Mouse (Mus musculus) CH12.LX (cell line): ENCODE data around the gene Fam227a.

ENCODE experiments used
- CTCF ChIP-seq, 2 experiments: IDR thresholded peaks in 1 of 2; conservative IDR thresholded peaks in 1 of 2; 2 replicates each; pipeline ENCODE4 v1.5.1; 2011 to 2012; ENCODE audit warnings: low read depth in 2 of 2, low read length in 2 of 2, improper control_type of control experiment in 1 of 2, inconsistent platforms in 1 of 2, mild to moderate bottlenecking in 1 of 2, moderate library complexity in 1 of 2
- EP300 ChIP-seq: IDR thresholded peaks from 2 replicates; pipeline ENCODE4 v1.6.1; 2011; ENCODE audit warnings: low read length, improper control_type of control experiment
- MAX ChIP-seq: IDR thresholded peaks from 2 replicates; pipeline ENCODE4 v1.6.1; 2011; ENCODE audit warnings: low read length, improper control_type of control experiment
- PAX5 ChIP-seq: IDR thresholded peaks from 2 replicates; pipeline ENCODE4 v1.6.1; 2012; ENCODE audit warnings: low read length, inconsistent platforms, mixed read lengths
- POLR2A ChIP-seq: IDR thresholded peaks from 2 replicates; pipeline ENCODE4 v1.6.1; 2011; ENCODE audit warnings: low read depth, mild to moderate bottlenecking, improper control_type of control experiment, low read length
- POLR2AphosphoS2 ChIP-seq: IDR thresholded peaks from 2 replicates; pipeline ENCODE4 v1.6.1; 2011; ENCODE audit warnings: low read depth, low read length, improper control_type of control experiment
- RAD21 ChIP-seq: IDR thresholded peaks from 2 replicates; pipeline ENCODE4 v1.6.1; 2011; ENCODE audit warnings: low read depth, mild to moderate bottlenecking, low read length, improper control_type of control experiment, moderate library complexity
- RCOR1 ChIP-seq: conservative IDR thresholded peaks from 2 replicates; pipeline ENCODE4 v1.6.1; 2012; ENCODE audit warnings: low read depth, mild to moderate bottlenecking, inconsistent platforms, low read length, improper control_type of control experiment
- TBP ChIP-seq: conservative IDR thresholded peaks from 2 replicates; pipeline ENCODE4 v1.6.1; 2011; ENCODE audit warnings: low read depth, low read length, improper control_type of control experiment
- TCF12 ChIP-seq: IDR thresholded peaks from 2 replicates; pipeline ENCODE4 v1.6.1; 2014; ENCODE audit warnings: low read depth, mild to moderate bottlenecking, inconsistent platforms, low read length, improper control_type of control experiment
- ZMIZ1 ChIP-seq: IDR thresholded peaks from 2 replicates; pipeline ENCODE4 v1.6.1; 2012; ENCODE audit warnings: low read depth, mild to moderate bottlenecking, inconsistent platforms, low read length, improper control_type of control experiment

- TF ChIP-seq CTCF (conservative IDR thresholded peaks at IDR 0.05 in 1 of 2, IDR thresholded peaks at IDR 0.05 in 1 of 2; ENCODE audit: low read depth in 2 of 2, low read length in 2 of 2) (no peak), EP300 (no peak), TCF12 (no peak), PAX5 (no peak), RAD21 (no peak), RCOR1 (no peak), TBP (no peak), POLR2A (no peak), POLR2AphosphoS2 (no peak), ZMIZ1 (no peak), MAX (no peak)
These were observed 29.7 kb upstream of the Fam227a start for GRCm38 (mm10) chr15:79688268-79688956.
